Mouse (Mus musculus) megakaryocyte-erythroid progenitor cell, adult 5-6 weeks (primary cell): ENCODE measurements at regions not wholly inside any gene's neighbourhood (a gene's known extent, or its start where the extent isn't known, plus 50 kb on each side); places are given as distances from the start of the nearest gene placed in this dataset.

Source experiments
- ATAC-seq: replicated peaks from 2 replicates; pipeline ENCODE4 v1.8.0; 2016; ENCODE audit warnings: mild to moderate bottlenecking, inconsistent platforms; ENCODE audit not compliant: severe bottlenecking, poor library complexity, low FRiP score, low TSS enrichment

DNA sequence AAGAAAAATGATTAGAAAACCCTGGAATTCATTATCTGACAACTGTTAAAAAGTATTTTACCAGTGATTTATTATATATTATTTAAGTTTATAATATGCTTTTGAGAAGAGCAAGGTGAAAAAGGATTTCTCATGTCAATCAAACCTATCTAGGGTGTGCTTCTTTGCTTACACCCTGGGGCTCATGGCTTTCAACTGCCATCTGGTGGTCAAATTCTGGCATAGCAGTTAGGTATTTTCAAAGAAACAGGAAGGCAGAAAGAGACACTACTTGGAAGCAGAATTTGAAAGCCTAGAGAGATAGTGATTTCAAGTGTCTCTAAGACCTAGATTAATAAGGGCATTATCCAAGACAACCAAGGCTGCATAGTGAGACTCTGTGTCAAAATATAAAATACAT is 167.8 kb upstream of the Amot start:
- ATAC-seq = peak; percentile 63; the same call in 1 of the 2 replicates

DNA sequence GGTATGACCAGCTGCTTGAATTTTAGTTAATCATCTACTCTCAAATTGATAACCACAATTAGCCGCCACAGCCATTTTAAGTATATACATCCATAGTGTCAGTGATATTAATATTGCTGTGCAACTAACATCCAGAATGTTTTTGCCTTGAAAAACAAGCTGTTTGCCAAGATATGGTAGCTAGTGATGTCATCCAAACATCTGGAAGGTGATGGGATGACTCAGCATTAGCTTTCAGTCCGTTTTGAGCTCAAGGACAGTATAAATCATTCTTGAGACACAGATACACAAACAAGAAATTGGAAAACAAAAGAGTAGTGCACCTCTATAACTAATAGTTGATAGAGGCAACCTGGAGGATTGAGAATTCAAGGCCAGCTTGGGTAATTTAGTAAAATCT is 146.7 kb upstream of the Amot start:
- no peak for ATAC-seq

DNA sequence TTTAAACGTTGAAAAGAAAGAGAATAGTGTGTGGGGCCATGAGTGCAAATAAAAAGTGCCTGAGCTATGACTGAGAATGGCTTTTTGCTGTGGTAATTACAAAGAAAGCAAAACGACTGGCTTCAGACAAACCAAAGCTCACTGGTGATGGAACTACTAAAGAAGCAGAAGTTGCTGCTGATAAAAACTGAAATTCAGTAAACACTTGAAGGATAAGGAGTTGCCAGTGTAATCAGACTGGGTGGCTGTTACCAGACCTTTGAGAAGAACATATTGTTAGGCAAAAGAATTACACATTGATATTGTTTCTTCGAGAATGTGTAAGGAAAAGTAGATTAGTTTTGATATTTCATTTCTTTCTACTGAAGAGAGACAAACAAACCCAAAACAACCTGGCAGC is 114.7 kb upstream of the Amot start:
- ATAC-seq = no peak

DNA sequence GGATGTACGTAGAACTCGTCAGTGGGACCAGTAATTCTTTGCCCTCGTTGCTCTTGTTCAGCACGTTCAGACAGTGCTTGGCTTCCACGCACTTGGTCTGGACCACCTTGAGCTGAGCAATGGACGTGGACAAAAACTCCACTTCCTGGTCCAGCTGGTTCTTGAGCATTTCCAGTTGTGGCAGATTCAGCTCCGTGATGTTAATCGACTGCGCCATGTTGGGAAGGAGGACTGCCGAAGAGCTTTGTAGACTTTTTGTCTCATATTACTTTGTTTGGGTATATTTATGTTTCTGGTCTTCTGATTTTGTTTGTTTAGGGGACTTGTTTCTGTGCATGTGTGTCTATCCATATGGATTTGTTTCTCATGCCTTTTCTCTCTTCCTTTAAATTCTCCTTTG is 97.1 kb upstream of the Amot start:
- ATAC-seq = no peak

DNA sequence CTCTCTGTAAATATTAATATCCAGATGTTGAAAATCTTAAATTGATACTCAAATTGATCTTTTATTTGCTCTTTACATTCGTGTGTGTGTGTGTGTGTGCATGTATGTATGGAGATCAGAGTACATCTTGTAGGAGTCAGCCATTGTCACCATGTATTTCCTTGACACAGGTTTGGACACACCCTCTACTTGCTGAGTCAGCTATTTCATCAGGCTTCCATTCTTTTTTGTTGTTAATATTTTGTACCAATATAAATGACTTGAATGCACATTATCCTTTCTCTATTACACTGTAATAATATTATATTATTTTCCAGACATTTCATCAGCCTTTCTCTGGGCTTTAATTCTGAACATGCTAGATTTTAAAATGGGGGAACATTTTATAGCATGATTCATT is 85.8 kb upstream of the Amot start:
- no peak for ATAC-seq

DNA sequence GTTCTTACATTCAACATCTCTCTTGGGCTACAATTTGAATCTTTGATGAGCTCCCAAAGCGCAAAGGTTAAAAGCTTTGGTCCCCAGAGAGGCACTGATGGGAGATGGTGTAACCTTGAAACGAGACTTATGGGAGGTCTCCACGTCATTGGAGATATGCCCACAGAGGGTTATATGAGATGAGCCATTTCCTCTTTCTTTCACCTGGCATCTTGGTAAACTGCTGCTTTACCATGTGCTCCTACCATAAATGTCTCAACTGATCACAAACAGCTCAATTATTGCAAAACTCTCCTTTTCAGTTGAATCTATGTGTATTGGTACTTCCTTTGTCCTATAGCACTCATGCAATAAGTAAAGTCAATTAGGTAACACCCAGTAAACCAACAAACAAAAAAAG is 62.5 kb upstream of the Amot start:
- no peak for ATAC-seq

DNA sequence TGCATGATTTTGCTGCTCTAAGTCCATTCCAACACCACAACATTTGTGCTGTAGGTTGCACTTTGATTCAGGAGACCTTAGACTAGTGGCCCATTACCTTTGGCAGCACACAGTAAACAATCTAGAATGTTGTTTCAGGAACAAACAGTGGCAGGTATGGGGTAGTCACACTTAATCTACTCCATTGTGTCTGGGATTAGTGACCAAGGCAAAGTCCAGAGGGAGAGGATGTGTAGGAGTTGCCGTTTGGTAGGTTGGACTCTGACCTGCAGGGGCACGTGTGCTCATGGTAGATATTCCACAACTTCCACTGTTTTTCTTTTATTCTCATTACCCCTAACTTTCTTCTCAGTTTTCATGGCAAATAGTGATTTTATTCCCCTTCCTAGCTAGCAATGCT is 62.1 kb upstream of the Amot start:
- ATAC-seq = no peak

DNA sequence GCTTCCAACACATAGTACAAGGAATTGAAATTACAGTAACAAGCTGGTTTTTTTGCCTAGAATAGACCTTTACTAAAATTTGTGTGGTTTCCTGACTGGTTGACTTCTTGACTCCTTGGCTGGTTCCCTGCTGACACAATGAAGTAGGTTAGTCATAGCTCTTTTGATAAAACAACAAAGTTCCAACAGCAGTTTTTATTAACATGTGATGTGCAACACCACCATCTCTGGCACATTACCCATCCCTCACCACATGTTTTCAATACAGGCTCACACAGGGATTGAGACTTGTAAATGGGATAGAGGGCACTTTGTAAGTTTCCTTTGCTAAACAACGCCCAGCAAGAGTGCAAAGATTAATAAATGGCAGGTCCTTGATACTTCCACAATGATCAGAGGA is 53.9 kb upstream of the Amot start:
- ATAC-seq = no peak
